Mouse (Mus musculus) C2C12 (cell line): ENCODE data around the gene Olfm1.

Experiments
- CTCF ChIP-seq: IDR thresholded peaks from one replicate; pipeline ENCODE4 v1.5.1; 2011; ENCODE audit not compliant: control insufficient read depth, insufficient read depth, insufficient read length
- MAX ChIP-seq: IDR thresholded peaks from one replicate; pipeline ENCODE4 v1.6.1; 2011; ENCODE audit warnings: mild to moderate bottlenecking, control low read depth
- USF1 ChIP-seq: IDR thresholded peaks from one replicate; pipeline ENCODE4 v1.6.1; 2011; ENCODE audit warnings: low read depth, mild to moderate bottlenecking, control low read depth, moderate library complexity

DNA sequence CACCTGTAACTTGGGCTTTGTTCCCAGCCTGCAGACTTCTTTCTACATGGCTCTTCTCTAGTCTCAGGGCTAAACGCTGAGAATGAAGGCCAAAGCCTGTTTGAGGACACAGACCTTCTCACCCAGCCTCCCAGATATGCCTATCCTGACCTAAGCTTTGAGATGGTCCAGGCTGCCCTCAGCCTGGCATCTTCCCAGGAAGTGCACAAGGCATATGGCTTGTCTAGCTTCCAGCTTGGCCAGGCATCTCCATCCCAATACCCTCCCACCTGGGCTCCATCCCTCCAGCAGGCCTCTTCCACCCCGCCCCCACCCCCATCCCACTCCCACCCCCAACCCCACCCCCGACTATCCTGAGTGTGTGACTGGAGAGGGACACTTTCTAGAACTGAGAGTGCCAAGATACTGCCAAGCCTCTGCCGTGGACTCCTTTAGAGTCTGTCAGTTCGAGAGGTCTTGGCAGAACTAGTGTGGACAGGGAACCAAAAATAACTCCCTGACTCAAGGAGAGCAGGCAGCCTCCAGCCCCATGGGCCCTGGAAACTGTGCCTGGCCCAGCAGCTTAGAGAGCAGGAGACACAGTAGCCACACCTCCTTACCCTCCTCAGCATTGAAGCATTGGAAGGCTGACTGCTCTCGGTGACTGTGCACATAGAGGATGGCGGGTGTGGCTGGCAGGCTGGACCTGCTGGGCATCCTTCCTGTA, 26.0 kb downstream of the Olfm1 start:
- TF ChIP-seq CTCF: no peak
- no peak for TF ChIP-seq MAX
- no peak for TF ChIP-seq USF1
